Mouse (Mus musculus): Measurements from ENCODE around the gene Nos1ap.

- TF ChIP-seq CTCF (IDR thresholded peaks at IDR 0.05; ENCODE audit: borderline replicate concordance, insufficient read depth, low read depth, low read length) (no peak), POLR2A (IDR thresholded peaks at IDR 0.05; ENCODE audit: borderline replicate concordance, insufficient read depth, low read length) (no peak)
Observed at GRCm38 (mm10) chr1:170482236-170482905, 107.3 kb downstream of the Nos1ap start.

Measured in cerebellum, adult 2 months (tissue).